Mouse (Mus musculus): ENCODE measurements around the gene Esrrg. TPM values are rescaled to one million over a fixed set of nuclear protein-coding genes. Genes with fewer than 3 reads are reported as not detected.

Esrrg gene
- polyA plus RNA-seq, 1 experiment: not detected

GRCm38 (mm10) chr1:188057892-188058291 is 449.3 kb downstream of the Esrrg start:
- Histone ChIP-seq H3K79me3 (ENCODE audit: low read depth) (no peaks in the 10 kb centered on the region), H3ac (ENCODE audit: control insufficient read depth, insufficient read length, low read depth) (no peak overlapping the region), H3K4me3 (ENCODE audit: insufficient read depth, poor library complexity, severe bottlenecking) (no peak overlapping the region), H3K27me3 (ENCODE audit: control insufficient read depth, insufficient read depth, insufficient read length) (no peaks in the 10 kb centered on the region), H3K79me2 (ENCODE audit: control insufficient read depth, insufficient read depth) (no peaks in the 10 kb centered on the region), H3K36me3 (ENCODE audit: control insufficient read depth, insufficient read depth) (no peaks in the 10 kb centered on the region)
- TF ChIP-seq CEBPB (IDR thresholded peaks at IDR 0.05; ENCODE audit: low read depth) (no peak), USF1 (IDR thresholded peaks at IDR 0.05; ENCODE audit: low read depth) (no peak), MYOG (IDR thresholded peaks at IDR 0.05; ENCODE audit: control insufficient read depth, extremely low read depth, insufficient read length) (no peak), MAX (IDR thresholded peaks at IDR 0.05) (no peak), CTCF (IDR thresholded peaks at IDR 0.05; ENCODE audit: control insufficient read depth, insufficient read depth, insufficient read length) (no peak), FOSL1 (IDR thresholded peaks at IDR 0.05; ENCODE audit: insufficient read depth, low read length, poor library complexity, severe bottlenecking) (no peak), MYOD1 (IDR thresholded peaks at IDR 0.05; ENCODE audit: control insufficient read depth, insufficient read length, low read depth) (no peak)

GRCm38 (mm10) chr1:188059006-188059405 is 450.4 kb downstream of the Esrrg start:
- Histone ChIP-seq H3K4me3 (ENCODE audit: insufficient read depth, poor library complexity, severe bottlenecking) (no peak overlapping the region), H3K27me3 (ENCODE audit: control insufficient read depth, insufficient read depth, insufficient read length) (no peaks in the 10 kb centered on the region), H3K79me3 (ENCODE audit: low read depth) (no peaks in the 10 kb centered on the region), H3ac (ENCODE audit: control insufficient read depth, insufficient read length, low read depth) (no peak overlapping the region), H3K79me2 (ENCODE audit: control insufficient read depth, insufficient read depth) (no peaks in the 10 kb centered on the region), H3K36me3 (ENCODE audit: control insufficient read depth, insufficient read depth) (no peaks in the 10 kb centered on the region)
- TF ChIP-seq CEBPB (IDR thresholded peaks at IDR 0.05; ENCODE audit: low read depth) (no peak), MYOG (IDR thresholded peaks at IDR 0.05; ENCODE audit: control insufficient read depth, extremely low read depth, insufficient read length) (no peak), MYOD1 (IDR thresholded peaks at IDR 0.05; ENCODE audit: control insufficient read depth, insufficient read length, low read depth) (no peak), CTCF (IDR thresholded peaks at IDR 0.05; ENCODE audit: control insufficient read depth, insufficient read depth, insufficient read length) (no peak), MAX (IDR thresholded peaks at IDR 0.05) (no peak), FOSL1 (IDR thresholded peaks at IDR 0.05; ENCODE audit: insufficient read depth, low read length, poor library complexity, severe bottlenecking) (no peak), USF1 (IDR thresholded peaks at IDR 0.05; ENCODE audit: low read depth) (no peak)

- Histone ChIP-seq H3K79me2 (ENCODE audit: control insufficient read depth, insufficient read depth) (no peaks in the 10 kb centered on the region), H3ac (ENCODE audit: control insufficient read depth, insufficient read length, low read depth) (no peak overlapping the region), H3K36me3 (ENCODE audit: control insufficient read depth, insufficient read depth) (no peaks in the 10 kb centered on the region), H3K27me3 (ENCODE audit: control insufficient read depth, insufficient read depth, insufficient read length) (no peaks in the 10 kb centered on the region), H3K4me3 (ENCODE audit: insufficient read depth, poor library complexity, severe bottlenecking) (no peak overlapping the region), H3K79me3 (ENCODE audit: low read depth) (no peaks in the 10 kb centered on the region)
- TF ChIP-seq CTCF (IDR thresholded peaks at IDR 0.05; ENCODE audit: control insufficient read depth, insufficient read depth, insufficient read length) (no peak), MYOD1 (IDR thresholded peaks at IDR 0.05; ENCODE audit: control insufficient read depth, insufficient read length, low read depth) (no peak), USF1 (IDR thresholded peaks at IDR 0.05; ENCODE audit: low read depth) (no peak), FOSL1 (IDR thresholded peaks at IDR 0.05; ENCODE audit: insufficient read depth, low read length, poor library complexity, severe bottlenecking) (no peak), MYOG (IDR thresholded peaks at IDR 0.05; ENCODE audit: control insufficient read depth, extremely low read depth, insufficient read length) (no peak), MAX (IDR thresholded peaks at IDR 0.05) (no peak), CEBPB (IDR thresholded peaks at IDR 0.05; ENCODE audit: low read depth) (no peak)
Observed at GRCm38 (mm10) chr1:188060493-188060892, 451.9 kb downstream of the Esrrg start.

GRCm38 (mm10) chr1:188068833-188069232 is 460.2 kb downstream of the Esrrg start:
- Histone ChIP-seq H3K36me3 (ENCODE audit: control insufficient read depth, insufficient read depth) (no peaks in the 10 kb centered on the region), H3K27me3 (ENCODE audit: control insufficient read depth, insufficient read depth, insufficient read length) (no peaks in the 10 kb centered on the region), H3K79me3 (ENCODE audit: low read depth) (no peaks in the 10 kb centered on the region), H3K79me2 (ENCODE audit: control insufficient read depth, insufficient read depth) (no peaks in the 10 kb centered on the region), H3ac (ENCODE audit: control insufficient read depth, insufficient read length, low read depth) (no peak overlapping the region), H3K4me3 (ENCODE audit: insufficient read depth, poor library complexity, severe bottlenecking) (no peak overlapping the region)
- TF ChIP-seq MYOD1 (IDR thresholded peaks at IDR 0.05; ENCODE audit: control insufficient read depth, insufficient read length, low read depth) (no peak), MYOG (IDR thresholded peaks at IDR 0.05; ENCODE audit: control insufficient read depth, extremely low read depth, insufficient read length) (no peak), MAX (IDR thresholded peaks at IDR 0.05) (no peak), USF1 (IDR thresholded peaks at IDR 0.05; ENCODE audit: low read depth) (no peak), FOSL1 (IDR thresholded peaks at IDR 0.05; ENCODE audit: insufficient read depth, low read length, poor library complexity, severe bottlenecking) (no peak), CTCF (IDR thresholded peaks at IDR 0.05; ENCODE audit: control insufficient read depth, insufficient read depth, insufficient read length) (no peak), CEBPB (IDR thresholded peaks at IDR 0.05; ENCODE audit: low read depth) (no peak)

- TF ChIP-seq FOSL1 (IDR thresholded peaks at IDR 0.05; ENCODE audit: insufficient read depth, low read length, poor library complexity, severe bottlenecking): no peak
- no peak for TF ChIP-seq USF1 (IDR thresholded peaks at IDR 0.05; ENCODE audit: low read depth)
- no peak for TF ChIP-seq CEBPB (IDR thresholded peaks at IDR 0.05; ENCODE audit: low read depth)
- no peak for TF ChIP-seq MYOG (IDR thresholded peaks at IDR 0.05; ENCODE audit: control insufficient read depth, extremely low read depth, insufficient read length)
- no peak for TF ChIP-seq CTCF (IDR thresholded peaks at IDR 0.05; ENCODE audit: control insufficient read depth, insufficient read depth, insufficient read length)
- TF ChIP-seq MAX (IDR thresholded peaks at IDR 0.05): no peak
- no peak for TF ChIP-seq MYOD1 (IDR thresholded peaks at IDR 0.05; ENCODE audit: control insufficient read depth, insufficient read length, low read depth)
- Histone ChIP-seq H3K36me3 (ENCODE audit: control insufficient read depth, insufficient read depth) (no peaks in the 10 kb centered on the region), H3ac (ENCODE audit: control insufficient read depth, insufficient read length, low read depth) (no peak overlapping the region), H3K79me3 (ENCODE audit: low read depth) (no peaks in the 10 kb centered on the region), H3K79me2 (ENCODE audit: control insufficient read depth, insufficient read depth) (no peaks in the 10 kb centered on the region), H3K4me3 (ENCODE audit: insufficient read depth, poor library complexity, severe bottlenecking) (no peak overlapping the region), H3K27me3 (ENCODE audit: control insufficient read depth, insufficient read depth, insufficient read length) (no peaks in the 10 kb centered on the region)
Observed at GRCm38 (mm10) chr1:188069849-188070248, 461.3 kb downstream of the Esrrg start.

All from C2C12 (cell line).